Mouse (Mus musculus) forebrain, embryonic 15.5 days (tissue): ENCODE results near the gene Acss1. TPM values are rescaled to one million over a fixed set of nuclear protein-coding genes. Genes with fewer than 3 reads are reported as not detected.
A peak's percentile ranks its signal among the peaks of the same experiment; 100 is the strongest.

Experiments
- ATAC-seq: fragments of 200-750 bp; cut with Nextera tagmentation; replicated peaks from 2 replicates; pipeline ENCODE4 v1.8.0; 2017; ENCODE audit warnings: mild to moderate bottlenecking, moderate TSS enrichment, moderate library complexity
- H3K27ac ChIP-seq: fragments of 300-500 bp; sonication (generic); replicated peaks from 2 replicates; pipeline ENCODE4 v1.5.1; 2015; ENCODE audit warnings: mild to moderate bottlenecking, inconsistent platforms
- H3K27me3 ChIP-seq: fragments of 300-500 bp; sonication (generic); 2 replicates; pipeline ENCODE4 v1.6.1; 2015; ENCODE audit warnings: inconsistent platforms
- H3K36me3 ChIP-seq: fragments of 300-500 bp; sonication (generic); 2 replicates; pipeline ENCODE4 v1.6.1; 2015; ENCODE audit warnings: mild to moderate bottlenecking, inconsistent platforms
- H3K4me1 ChIP-seq: fragments of 300-500 bp; sonication (generic); 2 replicates; pipeline ENCODE4 v1.6.1; 2015; ENCODE audit warnings: inconsistent platforms
- H3K4me2 ChIP-seq: fragments of 300-500 bp; sonication (generic); replicated peaks from 2 replicates; pipeline ENCODE4 v1.6.1; 2015; ENCODE audit warnings: mild to moderate bottlenecking, inconsistent platforms
- H3K4me3 ChIP-seq: fragments of 300-500 bp; sonication (generic); 2 replicates; pipeline ENCODE4 v1.5.1; 2015; ENCODE audit warnings: mild to moderate bottlenecking, inconsistent platforms
- H3K9ac ChIP-seq: fragments of 300-500 bp; sonication (generic); replicated peaks from 2 replicates; pipeline ENCODE4 v1.6.1; 2015; ENCODE audit warnings: mild to moderate bottlenecking, inconsistent platforms
- H3K9me3 ChIP-seq: fragments of 300-500 bp; sonication (generic); 2 replicates; pipeline ENCODE4 v1.6.1; 2016; ENCODE audit warnings: inconsistent platforms
- WGBS: fragments of 180-500 bp; shearing (Covaris S2); methylation state at CpG from one replicate; pipeline ENCODE4 v1.1.7; 2015; ENCODE audit warnings: mixed read lengths; 5-methylcytosine and 5-hydroxymethylcytosine counted together
- polyA plus RNA-seq: library from polyadenylated mRNA; unstranded; fragments of >200 nt; fragmentation: Nextera tagmentation; extraction: Ambion mirVana; gene quantifications from 2 replicates; pipeline ENCODE4 v1.2.1, GENCODE M21; 2015

Acss1 gene
- 25.9 and 26.3 TPM in 2 replicates for polyA plus RNA-seq

DNA sequence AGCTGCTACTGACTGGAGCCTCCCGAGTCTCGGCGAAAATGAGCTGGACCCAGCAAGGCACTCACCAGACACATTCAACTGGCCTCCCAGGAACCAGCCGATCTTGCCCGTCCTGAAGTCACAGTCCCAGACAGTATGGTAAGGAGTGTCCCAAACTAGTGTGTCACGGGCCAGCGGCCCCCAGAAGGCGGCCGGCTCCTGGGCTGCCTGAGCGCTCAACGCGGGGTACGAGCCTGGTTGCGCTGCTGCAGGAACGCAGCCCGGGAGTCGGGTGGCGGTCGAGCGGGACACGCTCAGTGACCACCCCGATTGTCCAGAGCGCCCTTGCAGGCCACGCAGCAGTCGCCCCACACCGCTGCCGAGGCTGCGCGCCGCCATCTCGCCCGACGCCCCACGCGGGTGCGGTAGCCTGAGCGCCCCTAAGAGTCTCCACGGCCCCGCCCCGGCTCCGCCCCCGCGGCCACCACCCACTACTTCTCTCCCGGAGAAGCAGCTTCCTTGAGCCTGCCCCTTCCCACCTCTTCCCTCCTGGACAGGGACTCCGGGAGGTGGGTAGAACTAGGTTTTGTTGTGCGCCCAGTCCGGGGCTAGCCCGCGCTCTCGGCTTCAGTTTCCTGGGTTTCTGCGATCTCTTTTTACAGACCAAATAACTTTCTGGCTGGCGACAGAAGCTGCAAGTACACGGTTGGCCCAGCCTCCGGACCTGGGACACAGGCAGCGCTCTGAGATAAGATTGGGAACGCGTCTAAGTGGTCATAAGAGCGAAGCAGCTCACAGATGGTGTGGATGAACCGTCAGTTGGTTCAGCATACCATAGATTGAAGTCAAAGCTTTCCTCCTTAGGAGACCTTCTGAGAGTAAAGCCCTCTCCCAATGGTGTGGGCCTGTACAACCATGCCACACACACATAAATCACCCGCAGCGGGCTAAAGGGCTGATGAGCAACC, at the start of gene Acss1:
TSS of gene Acss1 (minus strand) at position 681 of the 947 bp plus-strand sequence.
- no peaks in the 10 kb centered on the region for H3K36me3 ChIP-seq
- 2% methylated on average over 59 of the region's 61 CpGs for WGBS
- H3K27me3 ChIP-seq: no peaks in the 10 kb centered on the region
- H3K9ac ChIP-seq: peak within 1 kb of the TSS; percentile 75
- peak; percentile 80 for ATAC-seq
- H3K4me1 ChIP-seq: peaks cover 39% of the 10 kb centered on the region
- H3K4me2 ChIP-seq: peak within 1 kb of the TSS; percentile 85
- H3K4me3 ChIP-seq: peak within 1 kb of the TSS; percentile 78
- H3K9me3 ChIP-seq: no peaks in the 10 kb centered on the region
- peak within 1 kb of the TSS; percentile 35 for H3K27ac ChIP-seq

GRCm38 (mm10) chr2:150712167-150712674, 43.9 kb upstream of the Acss1 start:
- 77% methylated on average over 4 of the region's 4 CpGs for WGBS
- H3K27ac ChIP-seq: no peak overlapping the region
- no peaks in the 10 kb centered on the region for H3K27me3 ChIP-seq
- H3K9ac ChIP-seq: no peak overlapping the region
- H3K36me3 ChIP-seq: no peaks in the 10 kb centered on the region
- no peaks in the 10 kb centered on the region for H3K9me3 ChIP-seq
- ATAC-seq: no peak; the same call in 1 of the 2 replicates
- no peaks in the 10 kb centered on the region for H3K4me1 ChIP-seq
- no peak overlapping the region for H3K4me2 ChIP-seq
- no peak overlapping the region for H3K4me3 ChIP-seq

DNA sequence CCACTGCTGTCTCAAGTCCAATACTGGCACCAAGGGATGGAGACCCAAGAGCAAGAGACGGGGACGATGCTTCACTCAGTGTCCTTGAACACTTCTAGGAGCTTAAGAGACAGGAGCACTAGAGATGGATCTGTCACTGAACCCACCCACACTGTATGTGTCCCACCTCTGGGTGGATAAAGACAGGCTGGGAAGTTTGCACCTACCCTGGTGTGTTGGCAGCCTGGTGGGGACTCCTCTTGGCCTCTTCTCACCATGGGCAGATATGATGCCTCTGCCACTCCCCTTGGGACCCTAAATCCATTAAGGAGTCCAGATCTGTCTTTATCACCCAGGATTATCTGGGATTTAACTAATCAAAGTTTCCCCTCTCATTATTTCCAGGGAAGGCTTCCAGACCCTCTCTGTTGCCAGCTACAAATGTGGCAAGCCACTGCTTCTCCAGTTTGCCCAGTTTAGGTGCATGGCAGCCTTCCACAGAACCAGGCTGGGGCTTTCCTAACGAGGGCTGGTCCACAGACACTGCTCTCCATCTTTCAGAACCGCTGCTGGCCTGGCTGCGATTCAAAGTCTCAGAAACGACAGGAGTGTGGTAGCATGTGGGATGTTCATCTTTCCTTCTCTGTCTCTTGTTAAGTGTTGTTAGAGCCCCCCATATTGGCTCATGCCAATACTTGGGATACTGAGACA, 23.3 kb upstream of the Acss1 start:
- Histone ChIP-seq H3K4me3 (no peak overlapping the region), H3K27ac (no peak overlapping the region), H3K9ac (no peak overlapping the region), H3K4me1 (peaks cover 16% of the 10 kb centered on the region), H3K9me3 (no peaks in the 10 kb centered on the region), H3K4me2 (no peak overlapping the region), H3K27me3 (peaks cover 40% of the 10 kb centered on the region), H3K36me3 (no peaks in the 10 kb centered on the region)
- WGBS: 63% methylated on average over 6 of the region's 6 CpGs
- ATAC-seq: no peak

DNA sequence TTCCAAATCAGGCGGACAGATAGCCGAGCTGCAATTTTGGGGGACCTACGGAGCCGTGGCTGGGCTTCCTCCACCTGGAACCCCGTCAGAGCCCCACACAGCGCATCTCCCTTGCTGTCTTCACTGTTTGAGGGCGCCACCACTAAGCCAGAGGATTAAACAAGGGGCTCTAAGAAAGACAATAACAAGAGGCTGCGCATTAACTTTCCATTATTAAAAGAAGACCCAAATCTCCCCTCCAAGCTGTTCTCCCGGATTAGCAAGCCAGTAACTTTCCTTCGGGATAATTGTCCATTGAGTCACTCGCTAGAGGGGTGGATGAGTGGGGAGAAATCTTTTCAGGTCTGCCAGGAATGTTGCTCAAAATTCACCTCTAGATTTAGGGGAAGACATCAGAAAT, 21.9 kb upstream of the Acss1 start:
- no peaks in the 10 kb centered on the region for H3K36me3 ChIP-seq
- H3K9me3 ChIP-seq: no peaks in the 10 kb centered on the region
- no peak overlapping the region for H3K4me2 ChIP-seq
- WGBS: 3% methylated on average over 11 of the region's 11 CpGs
- no peak overlapping the region for H3K9ac ChIP-seq
- no peak overlapping the region for H3K27ac ChIP-seq
- no peak for ATAC-seq
- H3K4me1 ChIP-seq: peaks cover 16% of the 10 kb centered on the region
- H3K4me3 ChIP-seq: no peak overlapping the region
- peaks cover 42% of the 10 kb centered on the region for H3K27me3 ChIP-seq

DNA sequence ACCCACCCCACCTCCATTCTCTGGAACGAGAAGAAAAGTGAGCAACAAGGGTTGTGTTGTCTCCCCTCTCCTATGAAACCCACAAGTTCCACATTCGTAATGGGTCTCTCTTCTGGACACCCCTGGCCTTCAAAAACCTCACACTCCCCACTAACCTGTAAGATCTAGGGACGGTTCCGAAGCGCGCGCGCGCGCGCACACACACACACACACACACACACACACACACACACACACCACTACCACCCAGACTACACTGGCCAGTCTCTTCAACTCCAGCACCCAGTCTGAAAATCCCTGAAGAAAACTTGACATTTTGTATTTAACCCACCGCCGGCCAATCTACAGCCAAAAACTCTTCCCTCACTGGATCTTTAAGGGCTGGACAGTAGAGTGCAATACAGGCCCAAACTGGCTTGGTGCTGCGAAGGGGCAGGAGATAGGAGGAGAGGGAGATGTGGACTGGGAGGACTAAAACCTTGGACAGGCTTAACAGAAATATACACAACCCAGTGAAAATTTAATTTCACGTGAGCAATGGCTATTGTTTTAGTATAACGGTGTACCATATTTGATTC, 21.0 kb upstream of the Acss1 start, which contains the start of gene Vsx1:
TSS of gene Vsx1 (minus strand) at position 138 of the 578 bp plus-strand sequence.
- H3K9me3 ChIP-seq: no peaks in the 10 kb centered on the region
- H3K4me2 ChIP-seq: peak within 1 kb of the TSS; percentile 56
- H3K9ac ChIP-seq: peak within 1 kb of the TSS; percentile 25
- peaks cover 42% of the 10 kb centered on the region for H3K27me3 ChIP-seq
- no peak within 1 kb of the TSS for H3K27ac ChIP-seq
- peak within 1 kb of the TSS; percentile 34 for H3K4me3 ChIP-seq
- 30% methylated on average over 16 of the region's 16 CpGs for WGBS
- peaks cover 16% of the 10 kb centered on the region for H3K4me1 ChIP-seq
- ATAC-seq: peak; percentile 12
- no peaks in the 10 kb centered on the region for H3K36me3 ChIP-seq

DNA sequence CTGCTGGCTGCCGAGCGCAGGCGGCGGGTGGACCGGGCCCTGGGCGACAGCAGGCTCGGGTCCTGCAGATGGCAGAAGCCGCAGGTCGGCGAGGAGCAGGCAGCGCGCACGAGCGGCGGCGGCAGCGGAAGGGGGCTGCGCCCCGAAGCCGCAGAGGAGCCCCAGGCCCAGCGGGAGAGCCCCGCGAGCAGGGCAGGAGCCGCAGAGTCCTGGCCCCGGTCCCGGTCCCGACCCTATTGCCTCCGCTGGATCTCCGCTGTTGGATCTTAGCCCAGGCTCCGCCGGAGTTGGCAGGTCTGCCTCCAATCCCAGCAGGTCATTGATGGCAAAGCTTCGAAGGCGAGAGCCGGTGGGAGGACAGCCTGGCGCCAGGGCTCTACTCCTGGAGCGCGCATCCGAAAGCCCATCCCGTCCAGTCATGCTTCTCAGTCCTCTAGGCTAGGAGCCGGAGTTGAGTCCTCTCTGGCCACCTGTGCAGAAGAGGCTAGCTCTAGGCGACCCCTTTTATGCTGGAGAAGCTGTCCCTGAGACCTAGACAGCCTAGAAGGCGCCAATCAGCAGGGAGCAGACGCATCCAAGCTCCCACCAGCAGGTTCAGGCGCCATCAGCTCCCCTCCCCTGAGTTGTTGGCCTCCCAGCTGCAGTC, 20.4 kb upstream of the Acss1 start:
- no peak overlapping the region for H3K27ac ChIP-seq
- peak overlapping the region; percentile 56 for H3K4me2 ChIP-seq
- peak; percentile 76 for ATAC-seq
- under 1% methylated on average over 44 of the region's 44 CpGs for WGBS
- H3K4me3 ChIP-seq: peak overlapping the region; percentile 34
- H3K9ac ChIP-seq: peak overlapping the region; percentile 25
- no peaks in the 10 kb centered on the region for H3K9me3 ChIP-seq
- peaks cover 42% of the 10 kb centered on the region for H3K27me3 ChIP-seq
- no peaks in the 10 kb centered on the region for H3K36me3 ChIP-seq
- peaks cover 16% of the 10 kb centered on the region for H3K4me1 ChIP-seq

GRCm38 (mm10) chr2:150687871-150688540, 19.7 kb upstream of the Acss1 start:
- H3K4me1 ChIP-seq: peaks cover 16% of the 10 kb centered on the region
- peak; percentile 6; the same call in 1 of the 2 replicates for ATAC-seq
- H3K9ac ChIP-seq: peak overlapping the region; percentile 25
- peak overlapping the region; percentile 56 for H3K4me2 ChIP-seq
- no peak overlapping the region for H3K27ac ChIP-seq
- WGBS: 2% methylated on average over 23 of the region's 23 CpGs
- H3K4me3 ChIP-seq: peak overlapping the region; percentile 34
- no peaks in the 10 kb centered on the region for H3K36me3 ChIP-seq
- peaks cover 42% of the 10 kb centered on the region for H3K27me3 ChIP-seq
- no peaks in the 10 kb centered on the region for H3K9me3 ChIP-seq

DNA sequence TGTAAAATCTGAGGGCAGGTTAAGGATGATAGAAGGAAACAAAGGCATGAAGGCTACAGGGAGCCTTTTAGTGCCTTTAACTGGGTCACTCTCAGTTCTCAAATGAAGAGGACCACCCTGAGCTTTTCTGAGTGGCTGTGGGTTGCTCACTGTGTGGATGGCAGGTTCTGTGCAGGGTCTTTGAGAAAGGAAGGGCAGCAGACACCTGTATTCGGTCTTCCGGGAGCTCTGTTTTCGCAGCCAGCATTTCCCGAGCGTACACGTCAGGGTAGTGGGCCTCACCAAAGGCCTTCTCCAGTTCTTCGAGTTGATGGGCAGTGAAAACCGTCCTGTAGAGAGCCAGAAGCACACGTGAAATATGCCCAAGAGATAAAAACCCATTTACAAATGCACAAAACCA, 17.1 kb upstream of the Acss1 start:
- no peak for ATAC-seq
- WGBS: 92% methylated on average over 9 of the region's 9 CpGs

DNA sequence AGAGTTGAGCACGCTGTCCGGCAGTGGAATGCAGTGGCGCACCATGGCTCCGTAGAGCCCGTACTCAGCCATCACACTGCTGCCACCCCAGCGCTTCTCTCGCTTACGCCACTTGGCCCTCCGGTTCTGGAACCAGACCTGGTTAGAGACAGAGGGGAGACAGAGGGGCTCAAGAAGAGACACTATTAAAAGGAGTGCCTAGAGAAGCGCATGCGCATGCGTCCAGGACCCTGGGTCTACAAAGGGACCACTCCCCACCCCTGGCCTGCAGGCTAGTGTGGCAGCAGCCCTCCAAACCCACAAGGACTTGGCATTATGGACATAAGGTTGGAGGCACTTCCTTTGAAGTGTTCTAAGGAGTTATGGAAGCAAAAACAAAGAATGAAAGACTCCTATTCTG, 16.2 kb upstream of the Acss1 start:
- peaks cover 27% of the 10 kb centered on the region for H3K27me3 ChIP-seq
- H3K36me3 ChIP-seq: no peaks in the 10 kb centered on the region
- H3K9ac ChIP-seq: no peak overlapping the region
- H3K9me3 ChIP-seq: no peaks in the 10 kb centered on the region
- H3K27ac ChIP-seq: no peak overlapping the region
- WGBS: 86% methylated on average over 12 of the region's 12 CpGs
- H3K4me1 ChIP-seq: peaks cover 14% of the 10 kb centered on the region
- ATAC-seq: no peak
- H3K4me2 ChIP-seq: no peak overlapping the region
- no peak overlapping the region for H3K4me3 ChIP-seq

More for the DNA sequence above, 17.1 kb upstream of the Acss1 start:
- Histone ChIP-seq H3K9me3 (no peaks in the 10 kb centered on the region), H3K9ac (no peak overlapping the region), H3K4me3 (no peak overlapping the region), H3K27ac (no peak overlapping the region), H3K27me3 (peaks cover 35% of the 10 kb centered on the region), H3K36me3 (no peaks in the 10 kb centered on the region), H3K4me2 (no peak overlapping the region), H3K4me1 (peaks cover 16% of the 10 kb centered on the region)

- no peaks in the 10 kb centered on the region for H3K4me1 ChIP-seq
- no peak overlapping the region for H3K4me2 ChIP-seq
- no peak overlapping the region for H3K9ac ChIP-seq
- WGBS: 74% methylated on average over 4 of the region's 4 CpGs
- no peak overlapping the region for H3K4me3 ChIP-seq
- no peaks in the 10 kb centered on the region for H3K36me3 ChIP-seq
- H3K27me3 ChIP-seq: peaks cover under 1% of the 10 kb centered on the region; the same call in 1 of the 2 replicates
- ATAC-seq: no peak
- H3K9me3 ChIP-seq: no peaks in the 10 kb centered on the region
- no peak overlapping the region for H3K27ac ChIP-seq
Observed at GRCm38 (mm10) chr2:150681581-150681980, 13.3 kb upstream of the Acss1 start.

DNA sequence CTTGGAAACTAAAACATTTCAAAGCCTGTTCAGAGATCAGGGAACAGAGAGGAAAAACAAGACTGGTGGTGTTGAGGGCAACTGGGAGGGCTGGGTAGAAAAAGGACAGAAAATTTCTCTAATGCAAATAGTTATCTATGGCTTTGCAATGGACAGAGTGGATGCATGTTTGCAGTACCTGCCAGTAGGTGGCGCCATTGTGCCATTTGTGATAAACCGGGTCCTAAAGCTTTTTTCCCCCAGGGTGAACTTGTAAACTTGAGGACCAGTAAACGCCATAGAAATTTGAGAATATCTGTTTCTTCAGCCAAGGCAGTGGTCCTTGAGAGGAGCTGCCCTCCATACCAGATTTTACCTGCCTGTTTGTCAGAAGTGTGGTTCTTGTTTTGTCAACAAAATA, 10.1 kb upstream of the Acss1 start:
- no peak overlapping the region for H3K27ac ChIP-seq
- H3K4me1 ChIP-seq: peaks cover 5% of the 10 kb centered on the region; the same call in 1 of the 2 replicates
- no peaks in the 10 kb centered on the region for H3K36me3 ChIP-seq
- H3K9ac ChIP-seq: no peak overlapping the region
- no peaks in the 10 kb centered on the region for H3K9me3 ChIP-seq
- H3K4me3 ChIP-seq: no peak overlapping the region
- peak; percentile 26; the same call in 1 of the 2 replicates for ATAC-seq
- WGBS: 0% methylated on average over 3 of the region's 3 CpGs
- H3K27me3 ChIP-seq: peaks cover 5% of the 10 kb centered on the region; the same call in 1 of the 2 replicates
- no peak overlapping the region for H3K4me2 ChIP-seq
